Mouse (Mus musculus): ENCODE results near the gene Gab1.

The Gab1 gene

DNA sequence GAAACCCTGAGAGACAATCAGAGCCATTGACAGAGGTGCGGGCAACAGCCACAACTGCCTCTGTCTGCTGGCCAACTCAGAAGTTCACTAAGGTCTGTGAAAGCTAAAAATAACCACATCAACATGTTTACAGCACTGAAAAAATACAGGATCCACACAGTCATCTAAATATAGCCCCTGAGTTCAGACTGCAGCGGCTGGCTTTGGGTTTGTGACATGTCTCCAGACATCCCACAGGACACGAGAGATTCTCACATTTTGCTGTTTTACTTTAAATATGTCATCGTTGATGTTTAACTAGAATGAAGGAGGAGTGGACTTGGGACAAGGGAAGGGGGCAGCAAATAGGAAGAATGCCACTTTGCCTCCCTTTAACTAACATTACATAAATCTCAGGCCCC is 68.7 kb downstream of the Gab1 start:
- no peak for DNase-seq (ENCODE audit: low spot score in 2 of 2)

DNA sequence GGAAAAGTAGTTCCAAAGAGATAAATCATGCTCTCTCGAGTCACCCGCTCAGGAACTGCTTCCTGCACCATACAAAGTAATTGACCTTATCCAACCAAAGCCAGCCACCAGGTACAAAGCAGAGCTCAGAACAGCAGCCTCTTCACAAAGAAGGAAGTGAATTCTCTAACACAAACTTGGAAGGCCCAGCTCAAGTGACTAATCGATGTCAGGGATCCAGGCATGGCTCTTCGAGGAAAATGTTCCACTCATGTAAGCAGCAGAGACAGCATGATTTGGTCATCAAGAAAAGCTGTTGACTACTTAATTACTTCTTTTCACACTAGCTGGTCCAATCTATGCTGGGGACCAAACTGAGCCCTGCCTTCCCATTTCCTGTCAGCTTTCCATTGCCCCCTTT is 69.4 kb downstream of the Gab1 start:
- no peak for DNase-seq (ENCODE audit: low spot score in 2 of 2)

DNA sequence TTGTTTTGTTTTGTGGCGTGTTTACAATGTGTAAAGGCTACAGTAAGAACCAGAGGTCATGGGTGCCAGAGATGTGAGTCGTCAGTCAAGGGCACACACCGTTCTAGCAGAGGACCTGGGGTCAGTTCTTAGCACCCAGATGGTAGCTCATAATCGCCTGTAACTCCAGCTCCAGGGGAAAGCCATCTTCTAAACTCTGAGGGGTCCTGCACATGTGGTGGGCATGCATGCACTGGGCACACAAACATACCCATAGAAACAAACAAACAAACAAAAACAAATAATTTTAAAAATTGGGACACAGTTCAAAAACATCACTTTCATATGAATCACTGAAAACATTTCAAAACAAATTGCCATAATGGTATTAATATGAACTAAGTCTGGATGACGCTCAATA is 69.9 kb downstream of the Gab1 start:
- no peak for DNase-seq (ENCODE audit: low spot score in 2 of 2)

DNA sequence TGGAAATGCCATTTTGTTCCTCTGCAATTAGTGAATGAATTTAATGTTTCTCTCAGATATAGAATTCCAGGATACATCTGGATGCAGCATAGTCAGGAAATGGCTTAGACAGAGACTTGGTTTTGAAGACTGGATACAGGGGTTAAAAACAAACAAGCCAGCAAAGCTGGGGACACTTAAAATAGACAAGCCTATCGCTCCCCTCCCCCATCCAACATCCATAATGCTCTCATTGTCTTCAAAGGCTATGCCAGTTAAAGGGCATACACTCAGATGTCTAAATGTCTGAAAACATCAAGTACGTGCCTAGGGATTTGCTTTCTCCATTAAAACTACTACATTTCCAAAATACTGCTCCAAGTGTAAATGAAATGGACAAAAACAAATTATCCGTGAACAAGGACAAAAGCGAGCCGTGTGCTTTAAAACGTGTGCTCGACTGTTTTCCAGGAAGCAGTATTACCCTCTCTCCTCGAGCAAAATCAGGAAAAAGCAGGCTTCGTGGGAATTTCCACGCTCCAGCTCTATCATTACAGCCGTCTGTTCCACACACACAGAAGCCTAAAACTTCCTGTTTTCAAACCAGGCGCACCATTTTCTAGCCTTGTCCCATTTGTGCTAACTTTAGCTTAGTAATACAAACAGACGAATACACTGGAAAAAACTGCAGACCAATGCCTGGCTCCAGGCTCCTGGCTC is 72.4 kb downstream of the Gab1 start:
- DNase-seq (ENCODE audit: low spot score in 2 of 2): no peak

DNA sequence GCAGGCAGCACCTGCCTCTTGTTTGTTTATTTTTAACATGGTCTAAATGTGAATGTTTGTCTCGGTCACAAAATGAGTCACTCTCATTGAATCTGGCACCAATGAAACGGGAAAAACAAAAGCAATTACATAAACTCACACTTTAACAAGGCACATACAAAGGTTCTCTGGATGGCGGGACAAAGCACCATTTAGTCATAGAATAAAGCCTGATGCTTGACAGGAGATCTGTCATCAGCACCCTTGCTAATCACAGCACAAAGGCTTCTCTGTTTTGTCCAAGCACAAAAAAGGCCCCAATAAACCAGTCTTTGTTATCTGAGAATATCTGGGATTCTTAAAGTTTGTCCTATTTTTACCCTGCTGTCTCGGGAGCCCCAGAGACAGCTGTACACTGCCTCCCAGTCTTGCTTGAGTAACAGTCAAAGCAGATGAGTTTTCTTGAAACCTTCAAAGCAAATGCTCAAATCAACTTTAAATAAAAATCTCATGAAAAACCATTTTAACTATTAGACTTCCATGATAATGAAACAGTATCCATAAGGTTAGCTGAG is 76.2 kb downstream of the Gab1 start:
- no peak for DNase-seq (ENCODE audit: low spot score in 2 of 2)

DNA sequence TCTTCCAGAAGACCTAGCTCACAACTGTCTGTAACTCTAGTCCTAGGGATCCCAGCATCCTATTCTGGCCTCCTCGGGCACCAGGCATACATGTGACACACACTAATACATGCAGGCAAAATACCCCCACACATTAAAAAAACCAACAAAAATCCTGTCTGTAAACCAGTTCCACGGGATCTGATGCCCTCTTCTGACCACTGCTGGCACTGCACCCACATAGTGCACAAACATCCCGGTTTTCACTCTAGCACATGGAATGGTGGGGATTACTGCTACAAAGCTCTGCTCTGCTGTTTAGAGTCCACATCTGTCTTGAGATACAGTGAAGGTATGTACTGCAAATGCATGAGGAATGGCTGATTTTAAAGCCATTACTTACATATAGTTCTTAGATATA is 81.5 kb downstream of the Gab1 start:
- DNase-seq (ENCODE audit: low spot score in 2 of 2): no peak

DNA sequence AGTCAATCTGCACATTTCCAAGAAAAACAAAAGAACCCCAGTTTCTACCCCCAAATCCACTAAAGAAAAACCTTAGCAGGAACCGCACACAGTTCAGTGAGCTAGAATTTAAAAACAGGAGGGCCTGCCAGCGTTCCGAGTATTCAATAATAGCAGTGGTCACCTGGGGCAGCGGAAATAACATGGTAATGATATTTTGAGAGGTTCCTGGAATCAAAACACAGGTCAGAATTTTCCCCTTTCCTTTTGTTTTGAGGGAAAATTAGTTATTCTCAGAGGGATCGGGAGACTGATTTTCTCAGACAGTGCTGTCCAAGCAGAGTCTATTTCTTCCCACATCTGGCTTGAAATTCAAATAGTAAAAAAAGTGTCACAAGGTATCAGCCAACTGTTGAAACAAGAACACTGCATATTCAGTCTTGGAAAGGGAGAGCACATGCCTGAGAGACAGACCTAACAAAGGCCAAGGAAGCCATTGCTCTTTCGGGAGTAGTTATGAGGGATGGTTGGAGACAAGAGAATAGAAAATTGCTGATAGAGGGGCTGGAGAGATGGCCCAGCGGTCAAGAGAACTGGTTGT is 82.0 kb downstream of the Gab1 start:
- no peak for DNase-seq (ENCODE audit: low spot score in 2 of 2)

DNA sequence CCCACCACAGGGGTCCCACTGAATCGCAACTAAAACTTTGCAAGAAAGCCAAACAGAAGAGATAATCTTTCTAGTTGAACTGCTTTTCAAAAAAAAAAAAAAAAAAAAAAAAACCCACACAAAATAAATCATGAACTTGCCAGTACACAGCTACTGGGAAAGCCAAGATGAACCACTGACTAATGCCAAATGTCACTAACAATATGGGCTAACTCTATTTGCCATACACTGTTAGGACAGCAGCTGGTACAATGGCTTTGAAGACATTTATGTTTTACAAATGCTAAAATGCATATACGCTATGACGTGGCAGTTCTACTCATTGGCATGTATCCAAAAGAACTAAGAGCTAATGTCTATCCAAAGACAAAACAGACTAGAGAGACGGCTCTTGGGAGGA is 84.2 kb downstream of the Gab1 start:
- DNase-seq (ENCODE audit: low spot score in 2 of 2): no peak

DNA sequence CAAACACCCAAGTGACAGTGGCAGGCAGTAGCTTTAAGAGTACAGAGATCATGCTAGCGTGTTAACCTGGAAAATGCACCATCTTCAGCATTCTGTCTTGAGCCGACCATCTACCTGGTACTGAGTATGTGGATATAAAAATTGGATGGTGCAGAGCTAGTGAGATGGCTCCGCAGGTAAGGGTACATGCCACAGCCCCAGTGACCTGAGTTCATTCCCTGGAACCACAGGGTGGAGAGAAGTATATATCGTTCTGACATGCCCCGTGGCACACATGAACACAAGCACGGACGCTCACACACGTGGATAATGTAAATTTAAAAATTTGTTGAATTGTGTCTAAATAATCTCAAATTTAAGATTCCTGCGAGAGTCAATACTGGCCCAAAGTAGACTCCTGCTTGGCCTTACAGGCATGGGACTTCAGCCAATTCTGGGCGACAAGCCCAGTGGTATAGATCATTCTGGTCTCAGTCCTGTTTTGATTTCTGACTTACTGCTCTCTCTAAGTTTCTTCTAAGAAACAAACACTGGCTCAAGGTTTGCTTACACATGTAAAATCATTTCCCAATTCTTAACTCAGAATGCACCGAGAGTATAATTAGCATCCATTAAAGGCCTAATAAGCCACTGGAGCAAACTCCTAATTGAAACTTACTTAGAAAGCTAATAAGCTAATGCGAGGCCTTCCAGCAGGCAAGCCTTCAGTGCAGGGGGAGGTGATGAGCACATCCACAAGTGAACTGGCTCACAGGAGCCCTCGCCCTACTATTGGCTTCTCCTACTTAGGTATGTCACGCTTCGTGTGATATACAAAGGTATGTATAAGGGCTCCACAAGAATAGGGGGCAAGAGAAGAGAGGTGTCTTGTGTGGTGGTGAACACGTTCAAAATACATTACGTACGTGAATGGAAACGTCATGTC is 85.5 kb downstream of the Gab1 start:
- DNase-seq (ENCODE audit: low spot score in 2 of 2): no peak

DNA sequence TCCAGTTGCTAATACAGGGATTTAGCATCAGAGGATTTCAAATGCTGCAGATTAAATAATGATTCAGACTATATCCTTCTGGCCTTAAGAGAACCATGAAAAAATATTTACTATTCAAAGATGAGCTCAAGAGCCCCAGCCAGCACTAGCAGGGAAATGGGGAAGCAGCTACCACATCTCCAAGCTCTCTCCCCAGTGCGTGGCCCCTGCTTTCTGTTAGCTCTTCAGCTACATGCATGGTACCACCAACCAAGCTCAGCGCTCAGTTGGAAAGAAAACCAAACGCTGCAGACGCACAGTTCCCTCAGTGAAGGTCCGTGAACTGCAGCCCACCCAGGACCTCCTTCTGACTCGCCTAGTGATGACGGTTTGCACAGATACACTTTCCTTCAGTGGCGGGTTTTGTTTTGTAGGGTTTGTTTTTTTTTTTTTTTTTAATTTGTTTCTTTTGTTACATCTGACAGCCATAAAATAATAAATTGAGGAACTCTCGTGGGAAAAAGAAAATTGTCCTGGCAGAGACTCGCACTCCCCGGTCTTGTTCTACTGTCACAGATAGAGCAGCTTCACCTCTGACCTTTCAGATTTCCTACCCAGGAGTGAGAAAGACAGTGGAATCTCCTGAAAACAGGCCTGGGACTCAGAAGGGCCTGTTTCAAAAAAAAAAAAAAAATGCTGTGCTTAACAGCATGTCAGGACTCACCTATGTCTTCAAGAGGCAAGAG is 86.4 kb downstream of the Gab1 start:
- DNase-seq (ENCODE audit: low spot score in 2 of 2): no peak

DNA sequence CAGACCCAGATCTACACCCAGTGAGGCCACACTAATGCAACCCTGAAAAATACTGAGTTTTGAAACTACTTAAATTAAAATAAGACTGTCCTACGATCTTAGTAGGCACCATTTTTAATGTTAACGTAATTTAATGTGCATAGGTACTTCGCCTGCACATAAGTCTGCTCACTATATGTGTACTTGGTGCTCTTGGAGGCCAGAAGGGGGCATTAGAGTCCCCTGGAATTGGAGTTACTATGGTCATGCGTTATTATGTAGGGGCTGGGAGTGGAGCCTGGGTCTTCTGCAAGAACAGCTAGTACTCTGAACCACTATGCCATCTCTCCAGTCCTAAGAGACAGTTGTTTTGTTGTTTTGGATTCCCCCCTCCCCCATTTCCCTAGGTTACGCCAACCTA is 88.1 kb downstream of the Gab1 start:
- DNase-seq (ENCODE audit: low spot score in 2 of 2): no peak

DNA sequence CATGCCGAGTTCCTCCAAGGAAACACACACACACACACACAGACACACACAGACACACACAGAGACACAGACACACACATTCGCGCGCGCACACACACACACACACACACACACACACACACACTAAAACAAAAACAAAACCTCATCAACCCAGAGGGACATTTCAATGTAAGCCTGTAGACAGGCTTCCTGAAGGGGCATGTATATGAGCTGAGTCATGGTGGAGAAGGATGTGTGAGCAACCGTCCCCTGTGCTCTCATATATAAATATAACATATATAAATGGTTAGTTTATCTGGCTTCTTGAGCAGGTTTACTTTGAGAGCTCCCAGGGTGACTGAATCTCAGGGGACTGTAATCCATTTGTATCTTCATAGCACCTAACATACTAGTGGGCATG is 91.0 kb downstream of the Gab1 start:
- no peak for DNase-seq (ENCODE audit: low spot score in 2 of 2)

DNA sequence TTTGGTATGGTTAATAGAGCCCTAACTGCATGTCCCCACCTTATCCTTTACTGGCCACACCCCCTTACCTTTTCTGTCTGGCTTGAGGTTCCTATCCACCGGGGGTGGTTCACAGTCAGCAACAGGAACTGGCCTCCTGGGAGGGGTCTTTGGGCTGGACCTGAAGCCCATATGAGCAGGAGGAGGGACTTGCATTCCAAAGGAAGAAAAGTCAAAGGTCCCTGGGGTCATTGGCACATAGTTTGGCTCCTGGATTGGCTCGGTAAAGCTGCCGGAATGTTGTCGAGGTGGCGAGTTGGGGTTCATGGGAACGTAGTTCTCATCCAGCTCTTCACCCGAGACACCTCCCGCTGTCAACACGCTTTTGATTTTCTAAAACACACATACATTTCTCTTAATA is 95.8 kb downstream of the Gab1 start:
- no peak for DNase-seq (ENCODE audit: low spot score in 2 of 2)

DNA sequence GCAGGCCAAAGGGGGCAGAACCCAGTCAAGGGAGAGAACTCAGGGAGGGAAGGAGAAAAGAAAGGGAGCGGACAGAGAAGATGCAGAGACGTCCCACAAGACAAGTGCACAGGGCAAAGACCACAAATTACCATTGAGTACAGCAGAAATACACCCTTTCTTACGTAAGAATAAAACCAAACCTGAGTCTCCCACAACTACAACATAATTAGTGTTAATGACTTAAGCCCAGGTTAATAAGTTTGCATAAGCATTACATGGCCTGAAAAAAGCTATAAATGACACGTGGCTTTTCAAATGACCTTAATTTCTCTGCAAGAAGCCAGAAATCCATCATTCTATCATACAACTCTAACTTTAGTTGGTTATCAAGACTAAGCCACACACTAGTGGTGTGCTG is 97.0 kb downstream of the Gab1 start:
- DNase-seq (ENCODE audit: low spot score in 2 of 2): no peak

DNA sequence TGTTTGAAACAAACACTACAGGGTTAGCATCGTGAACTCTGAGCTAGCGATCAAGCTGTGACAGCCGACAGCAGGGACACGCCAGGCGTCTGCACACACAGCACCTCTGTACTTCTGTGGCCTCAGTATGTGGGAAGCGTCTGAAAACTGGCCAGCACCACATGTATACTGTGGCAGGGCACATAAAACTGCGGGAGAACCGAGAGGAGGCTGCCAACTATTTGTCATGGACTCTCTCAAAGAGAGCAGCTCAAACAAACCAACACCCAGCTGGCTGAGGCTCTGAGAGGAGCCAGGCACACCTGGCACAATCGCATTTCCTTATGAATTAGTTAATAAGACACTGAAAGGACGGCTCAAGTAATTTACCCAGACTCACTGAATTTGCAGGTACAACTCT is 99.0 kb downstream of the Gab1 start:
- no peak for DNase-seq (ENCODE audit: low spot score in 2 of 2)

DNA sequence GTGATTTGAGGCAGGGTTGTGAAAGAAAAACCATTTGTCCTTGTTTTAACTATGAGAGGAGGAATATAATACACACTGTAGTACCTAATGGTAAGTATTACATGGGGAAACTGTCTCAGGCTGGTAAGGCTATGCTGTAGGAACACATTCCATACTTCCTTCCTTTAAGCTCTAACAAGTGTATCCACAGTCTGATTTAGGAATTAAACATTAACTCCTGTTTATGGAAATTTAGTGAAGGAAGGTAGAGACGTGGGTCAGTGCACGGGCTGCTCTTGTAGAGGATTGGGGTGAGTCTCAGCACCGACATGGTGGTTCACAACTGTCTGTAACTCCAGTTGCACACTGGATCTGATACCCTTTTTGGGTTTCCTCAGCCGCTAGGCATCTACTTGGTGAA is 100.0 kb downstream of the Gab1 start:
- no peak for DNase-seq (ENCODE audit: low spot score in 2 of 2)

DNA sequence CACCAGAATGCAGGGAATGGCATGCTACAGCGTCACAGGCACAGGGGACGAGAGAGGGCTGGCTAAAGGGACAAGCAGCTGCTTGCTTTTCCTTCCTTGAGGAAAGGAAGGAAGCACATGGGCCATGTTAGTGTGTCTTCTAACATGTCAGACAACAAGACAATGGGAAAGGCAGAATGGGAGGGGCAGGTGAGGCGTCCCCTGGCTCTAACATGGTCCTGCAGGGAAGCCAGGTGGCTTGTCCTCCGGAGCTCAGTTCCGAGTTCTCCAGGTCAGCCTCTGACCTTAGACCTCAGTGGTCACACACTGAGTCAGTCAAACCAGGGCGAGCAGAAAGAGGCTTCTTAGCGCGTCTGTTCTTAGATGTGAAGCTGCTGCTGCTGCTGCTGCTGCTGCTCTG is 103.9 kb downstream of the Gab1 start:
- DNase-seq (ENCODE audit: low spot score in 2 of 2): no peak

DNA sequence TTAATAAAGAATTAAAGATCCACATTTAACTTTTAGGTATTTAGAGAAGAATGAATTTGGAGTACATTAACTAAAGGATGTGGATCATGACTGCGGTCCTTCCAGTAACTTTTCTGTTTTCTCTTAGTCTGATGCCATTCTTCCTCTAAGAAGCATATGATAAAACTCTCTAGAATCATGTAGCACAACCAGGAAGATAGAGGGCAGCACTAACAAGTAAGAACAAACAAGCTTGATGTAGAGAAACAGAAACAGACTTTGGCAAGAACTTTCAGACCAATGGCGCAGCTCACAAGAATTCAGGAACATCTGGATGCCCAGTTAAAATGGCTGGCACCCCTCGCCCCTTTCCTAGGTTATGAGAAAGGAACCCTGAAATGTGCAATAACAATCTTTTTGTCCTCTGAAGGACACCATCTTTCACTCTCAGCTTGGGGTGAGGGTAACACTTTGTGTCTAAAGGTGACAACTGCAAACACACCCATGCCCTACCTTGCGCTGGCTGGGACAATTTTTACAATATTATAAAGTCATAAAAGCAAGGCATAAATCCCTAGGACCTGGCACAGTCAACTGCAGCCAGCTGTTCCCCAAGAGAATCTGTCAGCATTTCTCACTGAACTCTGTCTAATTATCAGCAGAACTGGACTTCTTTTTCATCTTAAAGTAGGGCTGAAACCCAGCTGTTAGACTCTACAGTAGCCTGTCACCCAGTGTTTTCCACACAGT is 107.4 kb downstream of the Gab1 start:
- DNase-seq (ENCODE audit: low spot score in 2 of 2): no peak

DNA sequence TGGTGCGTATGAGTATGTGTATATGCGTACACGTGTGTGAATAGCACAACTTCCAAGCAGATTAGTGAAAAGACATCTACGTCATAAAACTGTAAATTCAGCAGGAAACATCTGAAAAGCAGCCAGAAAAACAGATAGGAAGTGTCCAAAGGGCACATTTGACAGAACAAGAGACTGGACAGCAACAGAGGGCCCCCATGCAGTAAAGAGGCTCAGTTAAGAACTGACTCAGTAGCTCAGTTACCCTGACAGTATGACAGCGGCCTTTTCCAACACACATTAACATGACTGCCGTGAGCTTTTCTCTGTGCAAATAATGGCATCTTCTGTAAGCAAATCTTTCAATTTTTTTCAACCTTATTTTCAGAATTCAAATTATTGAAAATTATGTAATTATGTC is 111.9 kb downstream of the Gab1 start:
- no peak for DNase-seq (ENCODE audit: low spot score in 2 of 2)

DNA sequence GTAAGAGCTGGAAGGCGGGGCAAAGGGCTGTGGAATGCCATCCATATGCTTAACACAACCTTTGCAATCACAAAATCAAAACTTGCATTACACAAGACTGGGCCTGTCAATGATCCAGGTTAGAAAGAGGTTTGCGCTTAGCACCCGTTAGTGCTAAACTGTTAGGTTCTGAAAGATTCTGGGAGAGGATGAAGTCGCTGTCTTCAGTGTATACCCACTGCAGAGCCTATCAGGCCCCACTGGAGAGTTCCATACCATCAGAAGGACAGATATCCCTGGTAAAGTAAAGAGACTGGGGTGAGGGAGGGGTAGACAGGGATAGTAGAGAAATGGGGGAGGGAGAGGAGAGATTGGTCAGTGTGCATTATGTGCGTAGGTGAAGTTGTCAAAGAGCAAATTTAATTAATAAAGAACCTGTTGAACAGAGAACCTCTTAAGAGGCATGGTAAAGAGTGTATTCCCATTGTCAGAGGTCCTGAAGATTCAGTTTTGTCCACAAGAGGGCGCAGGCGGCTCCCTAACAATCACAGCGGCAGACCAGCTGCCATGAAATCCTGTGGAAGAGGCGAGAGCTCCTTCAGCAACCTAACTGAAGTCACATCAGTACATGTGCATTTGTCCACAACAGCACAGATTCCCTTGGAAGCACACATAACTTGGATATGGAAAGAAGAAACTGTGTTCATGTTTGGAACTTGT is 127.2 kb downstream of the Gab1 start:
- DNase-seq (ENCODE audit: low spot score in 2 of 2): peak; percentile 78 to 83

DNA sequence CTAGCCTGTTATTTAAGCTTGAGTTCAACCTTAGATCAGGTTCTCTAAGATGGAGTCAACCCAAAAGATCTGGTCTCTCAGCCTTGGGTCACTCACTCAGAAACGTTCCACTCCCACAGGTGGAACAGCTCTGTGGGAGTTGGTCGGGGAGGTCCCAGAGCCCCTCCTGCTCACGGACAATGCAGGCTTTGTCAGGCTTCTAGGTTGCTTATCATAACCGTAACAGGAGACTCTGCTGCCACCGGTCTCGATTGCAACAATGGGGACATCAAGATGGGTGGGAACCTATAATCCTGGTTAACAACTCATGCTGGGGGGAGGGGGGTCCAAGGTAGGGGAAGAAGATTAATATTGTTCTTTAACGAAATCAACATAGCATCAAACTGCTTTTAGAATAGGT is 127.9 kb downstream of the Gab1 start:
- DNase-seq (ENCODE audit: low spot score in 2 of 2): no peak
